Mouse (Mus musculus) CH12.LX (cell line): Measurements from ENCODE around the gene Olfr1513.
"Not testable (repeated sequence)": the region's sequence is repeated elsewhere in the genome, so short reads cannot be mapped to it uniquely, and the experiment has no call there.

Experiments
- BHLHE40 ChIP-seq: IDR thresholded peaks from 2 replicates; pipeline ENCODE4 v1.6.1; 2011; ENCODE audit warnings: mild to moderate bottlenecking, low read depth, low read length, improper control_type of control experiment
- CHD1 ChIP-seq: IDR thresholded peaks from 2 replicates; pipeline ENCODE4 v1.6.1; 2012; ENCODE audit warnings: low read depth, low read length, improper control_type of control experiment, inconsistent platforms
- CHD2 ChIP-seq: IDR thresholded peaks from 2 replicates; pipeline ENCODE4 v1.6.1; 2011; ENCODE audit warnings: low read length, improper control_type of control experiment
- CTCF ChIP-seq, 2 experiments: IDR thresholded peaks in 1 of 2; conservative IDR thresholded peaks in 1 of 2; 2 replicates each; pipeline ENCODE4 v1.5.1; 2011 to 2012; ENCODE audit warnings: low read depth in 2 of 2, low read length in 2 of 2, improper control_type of control experiment in 1 of 2, inconsistent platforms in 1 of 2, mild to moderate bottlenecking in 1 of 2, moderate library complexity in 1 of 2
- EP300 ChIP-seq: IDR thresholded peaks from 2 replicates; pipeline ENCODE4 v1.6.1; 2011; ENCODE audit warnings: low read length, improper control_type of control experiment
- IRF4 ChIP-seq: IDR thresholded peaks from 2 replicates; pipeline ENCODE4 v1.6.1; 2014; ENCODE audit warnings: low read depth, mild to moderate bottlenecking, inconsistent platforms, low read length, improper control_type of control experiment
- POLR2A ChIP-seq: IDR thresholded peaks from 2 replicates; pipeline ENCODE4 v1.6.1; 2011; ENCODE audit warnings: low read depth, mild to moderate bottlenecking, improper control_type of control experiment, low read length
- POLR2AphosphoS2 ChIP-seq: IDR thresholded peaks from 2 replicates; pipeline ENCODE4 v1.6.1; 2011; ENCODE audit warnings: low read depth, low read length, improper control_type of control experiment
- UBTF ChIP-seq: IDR thresholded peaks from 2 replicates; pipeline ENCODE4 v1.6.1; 2012; ENCODE audit warnings: low read depth, mild to moderate bottlenecking, inconsistent platforms, low read length, improper control_type of control experiment, moderate library complexity
- USF1 ChIP-seq: IDR thresholded peaks from 2 replicates; pipeline ENCODE4 v1.6.1; 2014; ENCODE audit warnings: low read depth, mild to moderate bottlenecking, inconsistent platforms, low read length, improper control_type of control experiment
- USF2 ChIP-seq: conservative IDR thresholded peaks from 2 replicates; pipeline ENCODE4 v1.6.1; 2011; ENCODE audit warnings: low read depth, low read length, improper control_type of control experiment
- ZC3H11A ChIP-seq: IDR thresholded peaks from 2 replicates; pipeline ENCODE4 v1.6.1; 2012; ENCODE audit warnings: low read depth, mild to moderate bottlenecking, inconsistent platforms, low read length, improper control_type of control experiment
- ZMIZ1 ChIP-seq: IDR thresholded peaks from 2 replicates; pipeline ENCODE4 v1.6.1; 2012; ENCODE audit warnings: low read depth, mild to moderate bottlenecking, inconsistent platforms, low read length, improper control_type of control experiment

DNA sequence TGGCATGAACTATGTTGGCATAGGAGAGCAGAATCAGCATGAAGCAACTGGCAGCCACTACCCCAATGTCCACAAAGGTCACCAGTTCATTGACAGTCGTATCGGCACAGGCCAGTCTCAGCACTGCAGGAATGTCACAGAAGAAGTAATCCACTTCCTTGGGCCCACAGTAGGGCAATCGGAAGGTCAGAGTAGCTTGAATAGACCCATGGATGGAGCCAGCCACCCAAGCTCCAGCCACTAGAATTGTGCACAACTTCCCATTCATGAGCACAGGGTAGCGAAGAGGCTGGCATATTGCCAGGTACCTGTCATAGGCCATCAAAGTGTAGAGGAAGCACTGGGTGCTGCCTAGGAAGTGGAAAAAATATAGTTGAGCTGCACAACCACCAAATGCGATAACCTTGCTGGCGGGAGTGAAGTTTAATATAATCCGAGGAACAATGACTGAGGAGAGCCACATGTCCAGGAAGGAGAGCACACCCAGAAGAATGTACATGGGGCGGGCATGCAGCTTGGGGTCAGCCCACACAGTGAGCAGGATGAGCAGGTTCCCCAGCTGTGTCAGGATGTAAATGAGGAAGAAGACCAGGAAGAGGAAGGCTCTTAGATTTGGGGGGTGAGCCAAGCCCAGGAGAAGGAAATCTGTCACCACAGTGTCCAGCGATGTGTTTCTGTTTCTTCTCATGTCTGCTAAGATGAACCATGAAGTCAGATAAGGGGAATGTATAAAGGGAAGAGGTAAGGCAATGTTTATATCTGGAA is 34.1 kb upstream of the Olfr1513 start:
- TF ChIP-seq UBTF; CTCF (conservative IDR thresholded peaks at IDR 0.05 in 1 of 2, IDR thresholded peaks at IDR 0.05 in 1 of 2; ENCODE audit: low read depth in 2 of 2, low read length in 2 of 2); POLR2A; POLR2AphosphoS2; IRF4; BHLHE40; ZC3H11A; EP300; CHD2; USF1; USF2; CHD1; ZMIZ1: not testable (repeated sequence)
